Mouse (Mus musculus) forebrain, embryonic 16.5 days (tissue): Measurements from ENCODE around the gene Adamts14. TPM values are rescaled to one million over a fixed set of nuclear protein-coding genes. Genes with fewer than 3 reads are reported as not detected.

Experiments used
- ATAC-seq: fragments of 200-750 bp; cut with Nextera tagmentation; 2 replicates; pipeline ENCODE4 v1.8.0; 2017; ENCODE audit warnings: mild to moderate bottlenecking, moderate library complexity
- H3K27ac ChIP-seq: fragments of 300-500 bp; sonication (generic); 2 replicates; pipeline ENCODE4 v1.5.1; 2014; ENCODE audit warnings: low read length, control low read depth
- H3K27me3 ChIP-seq: fragments of 300-500 bp; sonication (generic); replicated peaks from 2 replicates; pipeline ENCODE4 v1.6.1; 2014; ENCODE audit warnings: low read length; ENCODE audit not compliant: control insufficient read depth, insufficient read depth
- H3K36me3 ChIP-seq: fragments of 300-500 bp; sonication (generic); 2 replicates; pipeline ENCODE4 v1.6.1; 2014; ENCODE audit not compliant: control insufficient read depth, insufficient read depth
- H3K4me1 ChIP-seq: fragments of 300-500 bp; sonication (generic); replicated peaks from 2 replicates; pipeline ENCODE4 v1.6.1; 2014; ENCODE audit warnings: low read length; ENCODE audit not compliant: control insufficient read depth, insufficient read depth
- H3K4me2 ChIP-seq: fragments of 300-500 bp; sonication (generic); 2 replicates; pipeline ENCODE4 v1.6.1; 2014; ENCODE audit warnings: mild to moderate bottlenecking, low read length, control low read depth
- H3K4me3 ChIP-seq: fragments of 300-500 bp; sonication (generic); replicated peaks from 2 replicates; pipeline ENCODE4 v1.5.1; 2014; ENCODE audit warnings: mild to moderate bottlenecking, low read length, control low read depth
- H3K9ac ChIP-seq: fragments of 300-500 bp; sonication (generic); replicated peaks from 2 replicates; pipeline ENCODE4 v1.6.1; 2014; ENCODE audit warnings: low read depth, low read length, control low read depth
- H3K9me3 ChIP-seq: fragments of 300-500 bp; sonication (generic); 2 replicates; pipeline ENCODE4 v1.6.1; 2016; ENCODE audit warnings: low read length; ENCODE audit not compliant: control insufficient read depth
- WGBS: fragments of 180-500 bp; shearing (Covaris S2); extraction: QIAGEN DNeasy Blood & Tissue Kit; methylation state at CpG from one replicate; pipeline ENCODE4 v1.1.7; 2014; 5-methylcytosine and 5-hydroxymethylcytosine counted together
- polyA plus RNA-seq: library from polyadenylated mRNA; unstranded; fragments of >200 nt; fragmentation: Nextera tagmentation; extraction: Ambion mirVana; gene quantifications from 2 replicates; pipeline ENCODE4 v1.2.1, GENCODE M21; 2015

Gene Adamts14
- polyA plus RNA-seq, 1 experiment from 2014 or later, result 0.10 TPM

GRCm38 (mm10) chr10:61241961-61242421, 31.2 kb downstream of the Adamts14 start:
- H3K9ac ChIP-seq, result no peak overlapping the region
- H3K4me2 ChIP-seq, result no peak overlapping the region
- WGBS, result 59% methylated on average over 4 of the region's 4 CpGs
- no peak for ATAC-seq
- H3K36me3 ChIP-seq, result no peaks in the 10 kb centered on the region
- H3K27ac ChIP-seq, result no peak overlapping the region
- peaks cover 3% of the 10 kb centered on the region; the same call in 1 of the 2 replicates for H3K9me3 ChIP-seq
- no peaks in the 10 kb centered on the region for H3K4me1 ChIP-seq
- no peaks in the 10 kb centered on the region for H3K27me3 ChIP-seq
- H3K4me3 ChIP-seq, result no peak overlapping the region

DNA sequence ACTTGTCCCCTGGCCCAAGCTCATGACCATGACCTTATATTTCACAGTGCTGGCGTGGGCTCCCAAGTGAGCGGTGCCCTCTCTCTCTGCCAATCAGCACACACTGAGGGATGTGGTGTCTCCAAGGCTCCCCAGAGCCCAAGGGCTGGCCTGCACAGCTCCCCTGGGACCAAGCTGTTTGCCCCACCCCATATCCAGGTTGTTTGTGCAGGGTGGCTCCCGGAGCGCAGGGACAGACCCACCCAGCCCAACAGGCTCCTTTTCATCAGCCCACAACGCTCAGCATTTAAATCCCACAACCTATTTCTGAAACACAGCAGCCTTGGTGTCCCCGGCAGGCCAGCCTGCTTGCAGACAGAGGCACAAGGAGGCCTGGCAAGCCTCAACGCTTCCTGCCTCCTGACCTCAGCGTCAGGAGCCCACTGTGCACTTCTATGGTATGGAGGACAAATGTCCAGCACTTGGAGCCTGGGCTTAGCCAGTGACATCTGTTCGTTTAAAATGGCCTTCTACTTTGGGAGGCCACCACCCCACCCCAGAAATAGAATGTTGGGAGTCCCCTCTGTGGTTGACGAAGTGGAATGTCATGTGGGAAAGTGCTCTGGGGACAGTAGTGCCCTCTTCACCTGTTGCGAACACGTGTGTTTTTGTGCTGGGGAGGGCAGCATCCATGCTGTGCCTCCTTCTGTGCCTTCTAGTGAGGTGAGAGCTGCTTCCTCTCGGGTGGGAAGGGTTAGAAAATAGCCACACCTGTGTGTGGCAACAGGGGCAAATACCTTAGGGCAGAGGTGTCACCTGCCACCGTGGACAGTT, 32.9 kb downstream of the Adamts14 start:
- Histone ChIP-seq H3K4me2 (no peak overlapping the region), H3K27me3 (no peaks in the 10 kb centered on the region), H3K9me3 (peaks cover 3% of the 10 kb centered on the region; the same call in 1 of the 2 replicates), H3K36me3 (no peaks in the 10 kb centered on the region), H3K27ac (no peak overlapping the region), H3K4me3 (no peak overlapping the region), H3K4me1 (no peaks in the 10 kb centered on the region), H3K9ac (no peak overlapping the region)
- no peak for ATAC-seq
- WGBS, result 79% methylated on average over 14 of the region's 14 CpGs

DNA sequence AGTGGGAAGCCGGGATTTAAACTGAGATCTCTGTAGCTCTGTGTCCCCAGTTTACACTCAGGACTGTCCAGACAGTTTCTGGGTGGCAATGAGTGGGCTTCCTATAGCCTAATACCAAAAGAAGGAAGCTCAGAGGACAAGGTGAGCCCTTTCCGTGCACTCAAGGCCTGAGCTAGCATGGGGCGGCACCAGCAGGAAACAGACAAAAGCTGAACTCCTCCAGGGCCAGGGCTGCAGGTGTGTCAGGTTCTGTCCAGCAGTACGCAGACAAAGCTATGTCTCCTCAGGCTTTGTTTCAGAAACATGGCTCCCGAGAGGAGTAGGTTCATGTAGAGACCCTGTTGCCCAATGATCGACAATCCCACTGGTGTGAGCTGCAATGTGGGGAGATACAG, 35.9 kb downstream of the Adamts14 start:
- H3K27ac ChIP-seq, result no peak overlapping the region
- no peak overlapping the region for H3K4me2 ChIP-seq
- H3K27me3 ChIP-seq, result no peaks in the 10 kb centered on the region
- WGBS, result 87% methylated on average over 6 of the region's 6 CpGs
- peaks cover 3% of the 10 kb centered on the region; the same call in 1 of the 2 replicates for H3K9me3 ChIP-seq
- H3K9ac ChIP-seq, result no peak overlapping the region
- ATAC-seq, result no peak
- H3K4me3 ChIP-seq, result no peak overlapping the region
- H3K4me1 ChIP-seq, result no peaks in the 10 kb centered on the region
- no peaks in the 10 kb centered on the region for H3K36me3 ChIP-seq

DNA sequence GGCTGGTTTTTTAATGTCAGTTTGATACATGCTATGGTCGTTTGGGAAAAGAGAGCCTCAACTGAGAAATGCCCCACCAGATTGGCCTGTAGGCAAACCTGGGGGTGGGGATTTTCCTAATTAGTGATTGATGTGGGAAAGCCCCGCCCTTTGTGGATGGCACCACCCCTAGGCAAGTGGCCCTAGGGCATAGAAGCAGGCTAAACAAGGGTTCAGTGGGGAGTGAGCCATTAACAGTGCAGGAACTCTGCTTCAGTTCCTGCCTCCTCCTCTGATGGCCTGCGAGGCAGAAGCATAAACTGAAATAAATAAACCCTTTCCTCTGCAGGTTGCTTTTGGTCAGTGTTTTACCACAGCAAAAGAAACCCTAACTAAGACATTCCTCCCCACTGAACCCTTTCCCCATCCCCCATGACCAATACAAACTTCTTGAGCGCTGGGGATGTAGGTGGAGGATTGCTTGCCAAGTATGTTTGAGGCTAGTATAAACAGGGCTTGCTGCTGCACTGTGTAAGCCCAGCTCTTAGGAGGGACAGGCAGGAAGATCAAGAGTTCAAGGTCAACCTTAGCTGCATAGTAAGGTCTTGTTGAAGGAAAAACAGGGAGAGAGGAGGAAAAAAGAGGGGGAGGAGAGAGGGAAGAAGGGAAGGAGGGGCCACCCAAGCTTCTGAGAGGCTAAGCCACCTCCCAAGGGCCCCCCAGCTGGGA, 36.4 kb downstream of the Adamts14 start:
- no peak overlapping the region for H3K9ac ChIP-seq

GRCm38 (mm10) chr10:61235677-61236267, 37.5 kb downstream of the Adamts14 start:
- Histone ChIP-seq H3K27me3 (no peaks in the 10 kb centered on the region), H3K4me1 (no peaks in the 10 kb centered on the region), H3K9ac (no peak overlapping the region), H3K4me2 (no peak overlapping the region), H3K27ac (no peak overlapping the region), H3K36me3 (no peaks in the 10 kb centered on the region), H3K4me3 (no peak overlapping the region), H3K9me3 (peaks cover 3% of the 10 kb centered on the region; the same call in 1 of the 2 replicates)
- ATAC-seq, result no peak
- 88% methylated on average over 6 of the region's 6 CpGs for WGBS

More for the DNA sequence above, 36.4 kb downstream of the Adamts14 start:
- no peaks in the 10 kb centered on the region for H3K36me3 ChIP-seq
- no peak for ATAC-seq
- H3K4me2 ChIP-seq, result no peak overlapping the region
- H3K4me1 ChIP-seq, result no peaks in the 10 kb centered on the region
- H3K27ac ChIP-seq, result no peak overlapping the region
- no peaks in the 10 kb centered on the region for H3K27me3 ChIP-seq
- no peak overlapping the region for H3K4me3 ChIP-seq
- H3K9me3 ChIP-seq, result peaks cover 3% of the 10 kb centered on the region; the same call in 1 of the 2 replicates
- 52% methylated on average over 4 of the region's 4 CpGs for WGBS

DNA sequence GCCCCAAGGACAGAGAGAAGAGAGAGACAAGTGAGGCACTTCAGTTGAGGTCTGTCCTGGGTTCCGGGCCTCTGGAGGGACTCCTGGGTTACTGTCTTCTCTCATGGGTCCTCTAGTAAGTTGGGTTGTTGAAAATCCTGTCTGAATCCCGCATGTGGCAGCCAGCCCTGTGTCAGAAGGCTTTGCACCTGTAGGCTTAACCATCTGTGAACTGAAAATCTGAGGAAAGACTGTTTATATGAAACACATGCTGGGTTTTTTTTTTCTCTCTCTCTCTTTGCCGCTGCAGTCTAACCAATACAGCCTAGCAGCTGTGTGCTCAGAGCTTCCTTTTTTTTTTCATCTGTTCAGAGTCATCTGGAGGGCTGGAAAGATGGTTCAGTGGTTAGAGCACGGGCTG, 38.9 kb downstream of the Adamts14 start:
- no peak for ATAC-seq
- WGBS, result 73% methylated on average over 4 of the region's 4 CpGs
- H3K27ac ChIP-seq, result no peak overlapping the region
- H3K9ac ChIP-seq, result no peak overlapping the region
- H3K27me3 ChIP-seq, result no peaks in the 10 kb centered on the region
- no peak overlapping the region for H3K4me2 ChIP-seq
- no peaks in the 10 kb centered on the region for H3K36me3 ChIP-seq
- peaks cover 3% of the 10 kb centered on the region; the same call in 1 of the 2 replicates for H3K9me3 ChIP-seq
- H3K4me1 ChIP-seq, result no peaks in the 10 kb centered on the region
- H3K4me3 ChIP-seq, result no peak overlapping the region

- ATAC-seq, result peak; percentile 47; the same call in 1 of the 2 replicates
These were observed 40.2 kb downstream of the Adamts14 start for GRCm38 (mm10) chr10:61232858-61233567.

DNA sequence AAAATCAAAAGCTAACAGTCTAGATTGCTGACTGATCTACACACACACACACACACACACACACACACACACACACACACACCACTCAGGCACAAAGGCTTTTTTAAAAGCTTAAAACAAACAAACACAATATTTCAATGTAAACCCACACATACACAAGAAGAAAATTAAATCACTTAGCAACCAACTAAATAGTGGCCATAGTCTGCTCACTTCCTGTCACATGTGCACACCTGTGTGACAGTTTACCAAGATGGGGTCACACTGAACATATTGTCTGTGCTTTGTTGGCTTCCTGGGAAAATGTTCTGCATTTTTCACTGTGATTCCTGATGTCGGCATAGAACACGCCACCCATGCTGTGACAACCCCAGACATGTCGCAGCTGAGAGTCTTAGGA, 41.5 kb downstream of the Adamts14 start:
- Histone ChIP-seq H3K36me3 (no peaks in the 10 kb centered on the region), H3K4me1 (no peaks in the 10 kb centered on the region), H3K4me3 (no peak overlapping the region), H3K27me3 (no peaks in the 10 kb centered on the region), H3K9me3 (no peaks in the 10 kb centered on the region), H3K9ac (no peak overlapping the region), H3K4me2 (no peak overlapping the region), H3K27ac (no peak overlapping the region)
- no peak for ATAC-seq
- WGBS, result 83% methylated on average over 3 of the region's 3 CpGs

More at GRCm38 (mm10) chr10:61232858-61233567, 40.2 kb downstream of the Adamts14 start:
- Histone ChIP-seq H3K36me3 (no peaks in the 10 kb centered on the region), H3K27ac (no peak overlapping the region), H3K4me1 (no peaks in the 10 kb centered on the region), H3K4me2 (no peak overlapping the region), H3K9me3 (no peaks in the 10 kb centered on the region), H3K4me3 (no peak overlapping the region), H3K27me3 (no peaks in the 10 kb centered on the region), H3K9ac (no peak overlapping the region)
- 15% methylated on average over 6 of the region's 7 CpGs for WGBS
